Mouse (Mus musculus): ENCODE measurements around the gene 4930404H24Rik. TPM values are rescaled to one million over a fixed set of nuclear protein-coding genes. Genes with fewer than 3 reads are reported as not detected.

4930404H24Rik gene
- polyA plus RNA-seq, 1 experiment from 2014 or later: not detected

- Histone ChIP-seq H3K4me2 (no peak overlapping the region), H3K9ac (no peak overlapping the region), H3K36me3 (no peaks in the 10 kb centered on the region), H3K4me3 (no peak overlapping the region), H3K4me1 (replicated peaks) (peaks cover 43% of the 10 kb centered on the region), H3K27ac (replicated peaks) (no peak overlapping the region), H3K27me3 (peaks cover 3% of the 10 kb centered on the region; the same call in 1 of the 2 replicates), H3K9me3 (no peaks in the 10 kb centered on the region)
- no peak for ATAC-seq (ENCODE audit: low read depth)
- 90% methylated on average over 6 of the region's 6 CpGs for WGBS
These were observed 23.0 kb downstream of the 4930404H24Rik start for GRCm38 (mm10) chr2:153515582-153515981.

GRCm38 (mm10) chr2:153516961-153517360 is 24.4 kb downstream of the 4930404H24Rik start:
- H3K4me2 ChIP-seq: no peak overlapping the region
- peaks cover 42% of the 10 kb centered on the region for H3K4me1 ChIP-seq (replicated peaks)
- no peak for ATAC-seq (ENCODE audit: low read depth)
- no peaks in the 10 kb centered on the region for H3K9me3 ChIP-seq
- H3K9ac ChIP-seq: no peak overlapping the region
- 54% methylated on average over 4 of the region's 4 CpGs for WGBS
- peaks cover 3% of the 10 kb centered on the region; the same call in 1 of the 2 replicates for H3K27me3 ChIP-seq
- H3K36me3 ChIP-seq: no peaks in the 10 kb centered on the region
- no peak overlapping the region for H3K27ac ChIP-seq (replicated peaks)
- no peak overlapping the region for H3K4me3 ChIP-seq

GRCm38 (mm10) chr2:153520057-153520456 is 27.5 kb downstream of the 4930404H24Rik start:
- Histone ChIP-seq H3K36me3 (no peaks in the 10 kb centered on the region), H3K4me1 (replicated peaks) (peaks cover 56% of the 10 kb centered on the region), H3K9me3 (no peaks in the 10 kb centered on the region), H3K9ac (no peak overlapping the region), H3K27ac (replicated peaks) (no peak overlapping the region), H3K4me3 (no peak overlapping the region), H3K27me3 (no peaks in the 10 kb centered on the region), H3K4me2 (no peak overlapping the region)
- 79% methylated on average over 9 of the region's 9 CpGs for WGBS
- ATAC-seq (ENCODE audit: low read depth): no peak

GRCm38 (mm10) chr2:153522270-153522669 is 29.7 kb downstream of the 4930404H24Rik start:
- 25% methylated on average over 4 of the region's 4 CpGs for WGBS
- no peak overlapping the region for H3K4me2 ChIP-seq
- no peaks in the 10 kb centered on the region for H3K27me3 ChIP-seq
- peak overlapping the region; percentile 59 for H3K27ac ChIP-seq (replicated peaks)
- H3K36me3 ChIP-seq: no peaks in the 10 kb centered on the region
- H3K9me3 ChIP-seq: no peaks in the 10 kb centered on the region
- no peak overlapping the region for H3K4me3 ChIP-seq
- peak overlapping the region; percentile 45 for H3K9ac ChIP-seq
- peaks cover 62% of the 10 kb centered on the region for H3K4me1 ChIP-seq (replicated peaks)
- no peak for ATAC-seq (ENCODE audit: low read depth)

- no peaks in the 10 kb centered on the region for H3K9me3 ChIP-seq
- H3K27ac ChIP-seq (replicated peaks): 0 out of 2 replicates have a peak overlapping the region, but pooled peaks have one; percentile 23
- H3K4me2 ChIP-seq: no peak overlapping the region
- peaks cover 70% of the 10 kb centered on the region for H3K4me1 ChIP-seq (replicated peaks)
- no peaks in the 10 kb centered on the region for H3K27me3 ChIP-seq
- no peak overlapping the region for H3K9ac ChIP-seq
- 62% methylated on average over 9 of the region's 9 CpGs for WGBS
- no peak for ATAC-seq (ENCODE audit: low read depth)
- no peaks in the 10 kb centered on the region for H3K36me3 ChIP-seq
- H3K4me3 ChIP-seq: no peak overlapping the region
These were observed 30.6 kb downstream of the 4930404H24Rik start for GRCm38 (mm10) chr2:153523143-153523542.

- peaks cover 75% of the 10 kb centered on the region for H3K4me1 ChIP-seq (replicated peaks)
- H3K36me3 ChIP-seq: no peaks in the 10 kb centered on the region
- no peak overlapping the region for H3K4me3 ChIP-seq
- 78% methylated on average over 12 of the region's 12 CpGs for WGBS
- ATAC-seq (ENCODE audit: low read depth): no peak
- H3K4me2 ChIP-seq: no peak overlapping the region
- no peaks in the 10 kb centered on the region for H3K27me3 ChIP-seq
- no peak overlapping the region for H3K27ac ChIP-seq (replicated peaks)
- H3K9me3 ChIP-seq: no peaks in the 10 kb centered on the region
- H3K9ac ChIP-seq: no peak overlapping the region
These were observed 31.1 kb downstream of the 4930404H24Rik start for GRCm38 (mm10) chr2:153523656-153524055.

- no peaks in the 10 kb centered on the region for H3K27me3 ChIP-seq
- WGBS: 64% methylated on average over 2 of the region's 2 CpGs
- H3K9me3 ChIP-seq: no peaks in the 10 kb centered on the region
- peaks cover 76% of the 10 kb centered on the region for H3K4me1 ChIP-seq (replicated peaks)
- no peak for ATAC-seq (ENCODE audit: low read depth)
- H3K4me3 ChIP-seq: no peak overlapping the region
- H3K4me2 ChIP-seq: no peak overlapping the region
- H3K36me3 ChIP-seq: no peaks in the 10 kb centered on the region
- peak overlapping the region; percentile 52; the same call in 1 of the 2 replicates for H3K27ac ChIP-seq (replicated peaks)
- H3K9ac ChIP-seq: no peak overlapping the region
These were observed 32.1 kb downstream of the 4930404H24Rik start for GRCm38 (mm10) chr2:153524727-153525126.

GRCm38 (mm10) chr2:153525906-153526311 is 33.3 kb downstream of the 4930404H24Rik start:
- H3K9me3 ChIP-seq: no peaks in the 10 kb centered on the region
- no peak overlapping the region for H3K4me3 ChIP-seq
- no peaks in the 10 kb centered on the region for H3K36me3 ChIP-seq
- 0 out of 2 replicates have a peak overlapping the region, but pooled peaks have one; percentile 92 for H3K9ac ChIP-seq
- H3K27me3 ChIP-seq: peaks cover 5% of the 10 kb centered on the region; the same call in 1 of the 2 replicates
- 16% methylated on average over 10 of the region's 10 CpGs for WGBS
- peaks cover 79% of the 10 kb centered on the region for H3K4me1 ChIP-seq (replicated peaks)
- peak overlapping the region; percentile 88; the same call in 1 of the 2 replicates for H3K4me2 ChIP-seq
- peak overlapping the region; percentile 95 for H3K27ac ChIP-seq (replicated peaks)
- no peak for ATAC-seq (ENCODE audit: low read depth)

GRCm38 (mm10) chr2:153526850-153527530 is 34.4 kb downstream of the 4930404H24Rik start:
- H3K4me1 ChIP-seq (replicated peaks): peaks cover 72% of the 10 kb centered on the region
- WGBS: 39% methylated on average over 9 of the region's 9 CpGs
- H3K9me3 ChIP-seq: no peaks in the 10 kb centered on the region
- peak overlapping the region; percentile 95 for H3K27ac ChIP-seq (replicated peaks)
- H3K27me3 ChIP-seq: peaks cover 14% of the 10 kb centered on the region
- H3K4me2 ChIP-seq: peak overlapping the region; percentile 88
- H3K36me3 ChIP-seq: no peaks in the 10 kb centered on the region
- ATAC-seq (ENCODE audit: low read depth): no peak
- H3K9ac ChIP-seq: peak overlapping the region; percentile 92
- peak overlapping the region; percentile 80 for H3K4me3 ChIP-seq

GRCm38 (mm10) chr2:153527580-153528531 is 35.3 kb downstream of the 4930404H24Rik start:
- 1% methylated on average over 63 of the region's 85 CpGs for WGBS
- H3K36me3 ChIP-seq: no peaks in the 10 kb centered on the region
- peak; percentile 49 for ATAC-seq (ENCODE audit: low read depth)
- H3K4me1 ChIP-seq (replicated peaks): peaks cover 63% of the 10 kb centered on the region
- H3K9ac ChIP-seq: peak overlapping the region; percentile 92
- peaks cover 16% of the 10 kb centered on the region for H3K27me3 ChIP-seq
- peak overlapping the region; percentile 88 for H3K4me2 ChIP-seq
- H3K9me3 ChIP-seq: no peaks in the 10 kb centered on the region
- peak overlapping the region; percentile 80 for H3K4me3 ChIP-seq
- peak overlapping the region; percentile 95 for H3K27ac ChIP-seq (replicated peaks)

GRCm38 (mm10) chr2:153528571-153529364 is 36.2 kb downstream of the 4930404H24Rik start:
- Histone ChIP-seq H3K36me3 (no peaks in the 10 kb centered on the region), H3K9ac (peak overlapping the region; percentile 92), H3K9me3 (no peaks in the 10 kb centered on the region), H3K4me1 (replicated peaks) (peaks cover 54% of the 10 kb centered on the region), H3K27me3 (peaks cover 16% of the 10 kb centered on the region), H3K4me2 (peak overlapping the region; percentile 88), H3K27ac (replicated peaks) (peak overlapping the region; percentile 95), H3K4me3 (peak overlapping the region; percentile 80)
- WGBS: 1% methylated on average over 32 of the region's 70 CpGs
- peak; percentile 52 for ATAC-seq (ENCODE audit: low read depth)

All from neural tube, embryonic 13.5 days (tissue).